Mouse (Mus musculus) lung, postnatal 0 days (tissue): ENCODE data around the gene Birc5. TPM values are rescaled to one million over a fixed set of nuclear protein-coding genes. Genes with fewer than 3 reads are reported as not detected.

Experiments
- ATAC-seq: fragments of 200-750 bp; cut with Nextera tagmentation; 2 replicates; pipeline ENCODE4 v1.8.0; 2017; ENCODE audit warnings: moderate library complexity
- DNase-seq: peaks from one replicate; pipeline ENCODE4 v3.0.0-alpha.2; 2016; ENCODE audit warnings: low spot score
- H3K27ac ChIP-seq: fragments of 300-500 bp; sonication (generic); 2 replicates; pipeline ENCODE4 v1.5.1; 2014; ENCODE audit warnings: antibody characterized with exemption, mild to moderate bottlenecking, low read length, mixed read lengths
- H3K27me3 ChIP-seq: fragments of 300-500 bp; sonication (generic); replicated peaks from 2 replicates; pipeline ENCODE4 v1.6.1; 2014; ENCODE audit warnings: low read length, mixed read lengths; ENCODE audit not compliant: insufficient read depth
- H3K36me3 ChIP-seq: fragments of 300-500 bp; sonication (generic); 2 replicates; pipeline ENCODE4 v1.6.1; 2014; ENCODE audit warnings: low read length, mixed read lengths; ENCODE audit not compliant: insufficient read depth
- H3K4me1 ChIP-seq: fragments of 300-500 bp; sonication (generic); 2 replicates; pipeline ENCODE4 v1.6.1; 2014; ENCODE audit warnings: antibody characterized with exemption, low read depth, low read length, mixed read lengths; ENCODE audit not compliant: insufficient read depth
- H3K4me2 ChIP-seq: fragments of 300-500 bp; sonication (generic); replicated peaks from 2 replicates; pipeline ENCODE4 v1.6.1; 2014; ENCODE audit warnings: low read depth, mild to moderate bottlenecking, low read length, moderate library complexity, mixed read lengths
- H3K4me3 ChIP-seq: fragments of 300-500 bp; sonication (generic); 2 replicates; pipeline ENCODE4 v1.5.1; 2014; ENCODE audit warnings: low read depth, low read length
- H3K9ac ChIP-seq: fragments of 300-500 bp; sonication (generic); replicated peaks from 2 replicates; pipeline ENCODE4 v1.6.1; 2014; ENCODE audit warnings: low read depth, mild to moderate bottlenecking
- H3K9me3 ChIP-seq: fragments of 300-500 bp; sonication (generic); 2 replicates; pipeline ENCODE4 v1.6.1; 2016; ENCODE audit warnings: low read length, mixed read lengths
- CTCF ChIP-seq: IDR thresholded peaks from 2 replicates; pipeline ENCODE4 v1.5.1; 2016; ENCODE audit warnings: antibody characterized with exemption, mild to moderate bottlenecking
- EP300 ChIP-seq: IDR thresholded peaks from 2 replicates; pipeline ENCODE4 v1.6.1; 2016; ENCODE audit warnings: antibody characterized with exemption, mild to moderate bottlenecking, control low read depth
- WGBS: fragments of 180-500 bp; shearing (Covaris S2); extraction: QIAGEN DNeasy Blood & Tissue Kit; methylation state at CpG from one replicate; pipeline ENCODE4 v1.1.7; 2014; 5-methylcytosine and 5-hydroxymethylcytosine counted together
- polyA plus RNA-seq: library from polyadenylated mRNA; unstranded; fragments of >200 nt; fragmentation: Nextera tagmentation; extraction: Ambion mirVana; gene quantifications from 2 replicates; pipeline ENCODE4 v1.2.1, GENCODE M21; 2015

Gene Birc5
- polyA plus RNA-seq, 1 experiment from 2014 or later: 15.0 TPM

DNA sequence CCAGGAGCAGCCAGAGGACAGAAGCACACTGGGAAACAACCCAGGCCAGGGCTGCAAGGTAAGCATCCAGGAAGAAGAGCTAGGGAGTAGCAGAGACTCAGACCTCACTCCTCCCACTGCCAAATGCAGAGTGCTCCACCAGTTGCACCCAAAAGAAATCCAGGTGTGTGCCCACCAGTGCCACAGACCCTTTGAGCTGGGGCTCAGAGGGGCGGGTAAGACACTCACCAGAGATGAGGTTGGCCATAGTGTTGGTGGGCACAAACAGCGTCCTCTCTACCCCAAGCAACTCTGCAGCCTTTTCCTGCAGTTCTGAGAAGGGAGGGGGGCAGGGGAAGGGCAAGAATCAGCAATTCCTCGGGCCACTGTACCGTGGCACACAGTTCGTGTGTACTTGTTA lies 22.3 kb downstream of the Birc5 start:
- no peaks in the 10 kb centered on the region for H3K36me3 ChIP-seq
- H3K9ac ChIP-seq: no peak overlapping the region
- H3K27me3 ChIP-seq: no peaks in the 10 kb centered on the region
- TF ChIP-seq EP300: no peak
- no peak for TF ChIP-seq CTCF
- ATAC-seq: no peak
- 68% methylated on average over 5 of the region's 5 CpGs for WGBS
- no peak overlapping the region for H3K27ac ChIP-seq
- DNase-seq: no peak
- no peaks in the 10 kb centered on the region for H3K9me3 ChIP-seq
- H3K4me2 ChIP-seq: no peak overlapping the region
- no peak overlapping the region for H3K4me3 ChIP-seq
- peaks cover 10% of the 10 kb centered on the region; the same call in 1 of the 2 replicates for H3K4me1 ChIP-seq

DNA sequence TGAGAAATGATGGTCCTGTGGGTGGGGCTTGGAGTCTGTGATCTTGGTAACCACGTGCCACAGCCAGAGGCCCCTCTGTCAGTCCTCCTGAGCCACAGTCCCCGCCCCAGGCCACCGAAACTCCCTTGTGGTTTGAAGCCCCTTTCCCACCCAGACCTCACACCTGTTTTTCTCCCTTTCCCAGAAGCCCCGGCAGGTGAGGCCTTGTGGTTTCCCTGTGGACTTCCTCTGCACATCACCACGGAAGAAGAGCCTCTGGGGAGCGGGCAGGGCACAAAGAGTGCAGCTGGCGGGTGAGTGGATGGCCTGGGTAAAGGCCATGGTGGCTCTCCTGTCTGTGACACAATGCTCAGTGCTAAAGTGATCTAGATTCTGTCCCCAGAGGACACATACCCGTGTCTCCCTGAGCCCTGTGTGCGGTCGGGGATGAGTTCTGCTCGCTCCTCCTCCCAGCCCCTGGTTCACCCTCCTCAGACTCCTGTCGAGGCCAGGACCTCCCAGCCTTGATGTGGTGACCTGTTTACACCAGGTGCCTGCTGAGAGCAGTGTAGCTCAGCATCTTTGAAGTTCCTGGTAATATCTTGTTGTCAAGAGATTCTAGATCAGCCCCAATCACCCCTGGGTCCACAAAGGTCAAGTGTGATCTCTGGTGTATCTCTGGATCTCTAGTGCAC lies 23.0 kb downstream of the Birc5 start:
- Histone ChIP-seq H3K4me2 (peak overlapping the region; percentile 96; the same call in 1 of the 2 replicates), H3K27ac (no peak overlapping the region), H3K4me3 (no peak overlapping the region), H3K4me1 (peaks cover 10% of the 10 kb centered on the region; the same call in 1 of the 2 replicates), H3K9me3 (no peaks in the 10 kb centered on the region), H3K27me3 (no peaks in the 10 kb centered on the region), H3K9ac (no peak overlapping the region), H3K36me3 (no peaks in the 10 kb centered on the region)
- WGBS: 61% methylated on average over 12 of the region's 12 CpGs
- TF ChIP-seq EP300: no peak
- TF ChIP-seq CTCF: no peak
- ATAC-seq (no peak), DNase-seq (no peak)

DNA sequence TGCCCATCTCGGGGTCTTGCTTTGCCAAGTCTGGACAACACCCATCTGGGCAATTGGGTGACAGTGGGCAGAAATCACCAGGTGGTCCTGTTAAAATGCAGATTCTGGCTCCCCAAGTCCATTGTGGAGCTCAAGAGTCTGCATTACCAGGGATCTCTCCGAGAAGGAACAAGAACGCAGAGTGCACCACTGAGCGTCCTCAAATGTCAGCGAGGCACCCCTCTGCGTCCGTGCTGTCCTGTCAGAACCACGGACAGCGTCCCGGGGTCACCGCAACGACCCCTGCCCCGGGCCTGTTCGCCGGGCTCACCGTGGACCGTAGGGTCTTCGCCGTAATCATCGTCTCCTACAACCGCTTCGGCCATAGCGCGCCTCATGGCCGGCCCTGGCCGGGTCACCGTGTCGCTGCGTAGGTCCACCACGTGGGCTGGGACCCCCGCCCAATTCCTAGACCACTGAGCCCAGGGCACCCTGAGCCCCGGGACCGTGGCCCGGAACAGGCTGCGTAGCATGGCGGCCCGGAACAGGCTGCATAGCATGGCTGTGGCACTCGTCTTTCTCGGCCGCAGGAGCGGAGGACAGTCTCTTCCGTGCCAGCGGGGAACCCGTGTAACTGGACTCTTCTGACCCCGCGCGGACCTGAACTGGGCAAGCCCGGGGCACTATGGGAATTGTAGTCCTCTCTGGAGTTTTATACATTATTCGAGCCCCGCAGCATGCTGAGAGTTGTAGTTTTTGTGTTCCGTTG lies 24.0 kb downstream of the Birc5 start, which contains the start of gene Tha1:
Gene Tha1 (minus strand): TSS at position 621 of the 748 bp plus-strand sequence.
- DNase-seq: peak; percentile 95
- peak; percentile 91 for ATAC-seq
- Histone ChIP-seq H3K4me2 (peak within 1 kb of the TSS; percentile 96), H3K9me3 (no peaks in the 10 kb centered on the region), H3K27me3 (no peaks in the 10 kb centered on the region), H3K27ac (no peak within 1 kb of the TSS), H3K4me1 (peaks cover 11% of the 10 kb centered on the region; the same call in 1 of the 2 replicates), H3K4me3 (peak within 1 kb of the TSS; percentile 55), H3K36me3 (no peaks in the 10 kb centered on the region), H3K9ac (peak within 1 kb of the TSS; percentile 58)
- WGBS: 2% methylated on average over 46 of the region's 51 CpGs
- TF ChIP-seq EP300 (no peak), CTCF (no peak)

DNA sequence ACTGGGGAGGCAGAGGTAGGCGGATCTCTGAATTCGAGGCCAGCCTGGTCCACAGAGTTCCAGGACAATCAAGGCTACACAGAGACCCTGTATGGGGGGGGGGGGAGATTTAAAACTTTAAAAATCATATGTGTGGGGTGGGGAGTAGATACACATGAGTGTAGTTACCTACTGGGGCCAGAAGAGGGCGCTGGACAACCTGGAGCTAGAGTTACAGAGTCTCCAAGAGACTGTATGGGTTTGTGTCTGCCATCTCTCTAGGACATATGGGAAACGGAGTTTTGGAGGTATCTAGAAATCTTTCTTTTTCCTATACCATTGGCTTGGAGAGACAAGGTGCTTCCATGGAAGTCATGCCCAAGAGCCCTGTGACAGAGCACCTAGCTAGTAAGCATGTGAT lies 25.4 kb downstream of the Birc5 start:
- ATAC-seq (no peak), DNase-seq (peak; percentile 68)
- TF ChIP-seq EP300: no peak
- TF ChIP-seq CTCF: peak; percentile 65
- Histone ChIP-seq H3K9me3 (no peaks in the 10 kb centered on the region), H3K27me3 (no peaks in the 10 kb centered on the region), H3K4me3 (no peak overlapping the region), H3K9ac (no peak overlapping the region), H3K27ac (no peak overlapping the region), H3K4me1 (peaks cover 22% of the 10 kb centered on the region; the same call in 1 of the 2 replicates), H3K36me3 (no peaks in the 10 kb centered on the region), H3K4me2 (no peak overlapping the region)
- WGBS: 61% methylated on average over 4 of the region's 4 CpGs

DNA sequence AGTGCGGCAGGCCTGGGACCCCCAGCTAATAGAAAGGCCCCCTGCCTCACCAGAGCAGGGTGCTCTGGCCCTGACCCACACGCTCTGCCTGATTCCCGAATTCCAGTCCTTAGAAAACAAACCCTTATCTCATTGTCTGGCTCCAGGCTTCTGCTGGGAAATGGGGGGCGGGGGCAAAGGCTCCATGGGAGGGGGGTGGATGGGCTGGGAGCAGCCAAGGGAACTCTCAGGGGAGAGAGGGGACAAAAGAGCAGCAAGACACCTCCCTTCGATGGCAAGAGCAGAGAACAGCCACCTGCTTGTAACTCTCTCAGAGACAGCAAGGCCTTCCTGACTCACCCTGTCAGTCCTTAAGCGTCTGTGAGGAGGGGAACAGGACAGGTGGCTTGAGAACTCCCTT lies 26.6 kb downstream of the Birc5 start:
- TF ChIP-seq CTCF (no peak), EP300 (no peak)
- Histone ChIP-seq H3K9ac (no peak overlapping the region), H3K9me3 (no peaks in the 10 kb centered on the region), H3K27me3 (no peaks in the 10 kb centered on the region), H3K36me3 (no peaks in the 10 kb centered on the region), H3K4me3 (no peak overlapping the region), H3K4me1 (peaks cover 26% of the 10 kb centered on the region; the same call in 1 of the 2 replicates), H3K4me2 (no peak overlapping the region), H3K27ac (no peak overlapping the region)
- ATAC-seq: no peak
- 31% methylated on average over 6 of the region's 6 CpGs for WGBS
- DNase-seq: no peak
